Mouse (Mus musculus) CH12.LX (cell line): ENCODE measurements around the gene Golgb1.

Experiments
- BHLHE40 ChIP-seq: IDR thresholded peaks from 2 replicates; pipeline ENCODE4 v1.6.1; 2011; ENCODE audit warnings: mild to moderate bottlenecking, low read depth, low read length, improper control_type of control experiment
- EP300 ChIP-seq: IDR thresholded peaks from 2 replicates; pipeline ENCODE4 v1.6.1; 2011; ENCODE audit warnings: low read length, improper control_type of control experiment
- MAX ChIP-seq: IDR thresholded peaks from 2 replicates; pipeline ENCODE4 v1.6.1; 2011; ENCODE audit warnings: low read length, improper control_type of control experiment
- NRF1 ChIP-seq: IDR thresholded peaks from 2 replicates; pipeline ENCODE4 v1.6.1; 2014; ENCODE audit warnings: low read depth, mild to moderate bottlenecking, inconsistent platforms, low read length, improper control_type of control experiment, moderate library complexity
- POLR2A ChIP-seq: IDR thresholded peaks from 2 replicates; pipeline ENCODE4 v1.6.1; 2011; ENCODE audit warnings: low read depth, mild to moderate bottlenecking, improper control_type of control experiment, low read length

- TF ChIP-seq POLR2A: no peak
- no peak for TF ChIP-seq BHLHE40
- TF ChIP-seq EP300: no peak
- TF ChIP-seq MAX: no peak
- no peak for TF ChIP-seq NRF1
Measured at GRCm38 (mm10) chr16:36979127-36979526, 104.2 kb downstream of the Golgb1 start.
